Mouse (Mus musculus) midbrain, embryonic 16.5 days (tissue): ENCODE measurements around the gene Tmem240. TPM values are rescaled to one million over a fixed set of nuclear protein-coding genes. Genes with fewer than 3 reads are reported as not detected.
"Not testable (repeated sequence)": the region's sequence is repeated elsewhere in the genome, so short reads cannot be mapped to it uniquely, and the experiment has no call there.

Experiments
- ATAC-seq: fragments of 200-750 bp; cut with Nextera tagmentation; 2 replicates; pipeline ENCODE4 v1.8.0; 2017; ENCODE audit warnings: moderate TSS enrichment
- H3K27ac ChIP-seq: fragments of 300-500 bp; sonication (generic); 2 replicates; pipeline ENCODE4 v1.5.1; 2014; ENCODE audit warnings: mild to moderate bottlenecking, low read length, mixed read lengths
- H3K27me3 ChIP-seq: fragments of 300-500 bp; sonication (generic); 2 replicates; pipeline ENCODE4 v1.6.1; 2014; ENCODE audit warnings: low read depth, low read length, mixed read lengths; ENCODE audit not compliant: control insufficient read depth, insufficient read depth
- H3K36me3 ChIP-seq: fragments of 300-500 bp; sonication (generic); 2 replicates; pipeline ENCODE4 v1.6.1; 2014; ENCODE audit warnings: mild to moderate bottlenecking, low read length, moderate library complexity, mixed read lengths; ENCODE audit not compliant: control insufficient read depth, insufficient read depth
- H3K4me1 ChIP-seq: fragments of 300-500 bp; sonication (generic); 2 replicates; pipeline ENCODE4 v1.6.1; 2014; ENCODE audit warnings: mild to moderate bottlenecking, low read length, mixed read lengths; ENCODE audit not compliant: control insufficient read depth, insufficient read depth
- H3K4me2 ChIP-seq: fragments of 300-500 bp; sonication (generic); 2 replicates; pipeline ENCODE4 v1.6.1; 2014; ENCODE audit warnings: mild to moderate bottlenecking, low read length, mixed read lengths
- H3K4me3 ChIP-seq: fragments of 300-500 bp; sonication (generic); 2 replicates; pipeline ENCODE4 v1.5.1; 2014; ENCODE audit warnings: low read depth, mild to moderate bottlenecking, low read length, moderate library complexity, mixed read lengths
- H3K9ac ChIP-seq: fragments of 300-500 bp; sonication (generic); 2 replicates; pipeline ENCODE4 v1.6.1; 2014; ENCODE audit warnings: low read depth, low read length, mixed read lengths
- H3K9me3 ChIP-seq: fragments of 300-500 bp; sonication (generic); replicated peaks from 2 replicates; pipeline ENCODE4 v1.6.1; 2014; ENCODE audit warnings: mild to moderate bottlenecking, low read length, mixed read lengths; ENCODE audit not compliant: control insufficient read depth, poor library complexity, severe bottlenecking
- WGBS: fragments of 180-500 bp; shearing (Covaris S2); extraction: QIAGEN DNeasy Blood & Tissue Kit; methylation state at CpG from one replicate; pipeline ENCODE4 v1.1.7; 2014; 5-methylcytosine and 5-hydroxymethylcytosine counted together
- polyA plus RNA-seq: library from polyadenylated mRNA; unstranded; fragments of >200 nt; fragmentation: Nextera tagmentation; extraction: Ambion mirVana; gene quantifications from 2 replicates; pipeline ENCODE4 v1.2.1, GENCODE M21; 2015

Tmem240 gene
- 22.0 and 25.3 TPM in 2 replicates for polyA plus RNA-seq

DNA sequence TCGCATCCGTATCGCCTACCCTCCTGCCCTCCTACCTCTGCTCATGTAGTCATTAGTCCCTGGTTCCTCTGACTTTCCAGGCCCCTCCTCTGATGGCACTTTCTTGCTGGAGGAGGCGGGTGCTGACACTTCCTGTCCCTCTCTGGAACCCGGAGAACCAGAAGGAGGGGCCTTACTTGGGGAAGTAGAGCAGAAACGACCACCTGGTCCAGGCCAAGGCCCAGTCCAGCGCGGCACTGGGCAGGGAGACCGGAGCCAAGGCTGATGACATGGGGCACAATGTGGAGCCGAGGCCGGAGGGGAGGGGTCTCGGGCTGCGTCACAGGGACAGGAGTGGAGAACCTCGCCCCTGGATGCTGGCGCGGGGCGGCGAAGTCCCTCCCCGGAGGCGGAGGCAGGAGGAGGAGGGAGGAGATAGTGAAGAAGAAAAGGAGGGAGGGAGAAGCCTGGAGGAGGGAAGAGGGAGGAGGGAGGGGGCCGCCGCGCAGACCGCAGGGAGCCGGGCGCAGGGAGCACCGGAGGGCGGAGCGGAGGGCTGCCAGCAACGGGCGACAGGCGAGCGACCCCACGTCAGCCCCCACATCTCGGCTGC, at the start of gene Tmem240:
Tmem240 (plus strand) TSS at position 451 of the 592 bp plus-strand sequence.
- Histone ChIP-seq H3K27ac (peak within 1 kb of the TSS; percentile 96), H3K36me3 (peaks cover 2% of the 10 kb centered on the region), H3K4me3 (peak within 1 kb of the TSS; percentile 88), H3K4me2 (peak within 1 kb of the TSS; percentile 91), H3K4me1 (peaks cover 26% of the 10 kb centered on the region), H3K27me3 (no peaks in the 10 kb centered on the region), H3K9ac (peak within 1 kb of the TSS; percentile 96), H3K9me3 (no peaks in the 10 kb centered on the region)
- peak; percentile 90 for ATAC-seq
- under 1% methylated on average over 22 of the region's 35 CpGs for WGBS

DNA sequence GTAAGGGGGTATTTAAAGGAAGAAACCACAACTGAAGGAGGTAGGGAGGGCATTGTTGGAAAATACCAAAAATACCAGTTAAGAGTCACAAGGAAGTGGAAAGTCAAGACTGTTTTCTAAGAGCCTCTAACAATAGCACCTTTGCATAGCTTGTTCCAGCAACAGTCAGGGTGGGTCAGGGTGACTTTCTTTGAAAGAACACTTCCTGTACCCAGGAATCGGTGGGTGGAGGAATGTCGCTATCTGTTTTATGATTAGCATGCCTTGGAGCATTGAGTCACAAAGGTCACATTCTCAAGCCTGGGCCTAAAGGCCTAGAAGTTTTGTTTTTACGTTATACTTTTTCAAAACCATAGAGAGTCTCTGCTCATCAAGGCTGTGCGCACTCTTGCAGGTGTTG, 46.8 kb upstream of the Tmem240 start:
- H3K27ac ChIP-seq, ATAC-seq, H3K4me1 ChIP-seq, H3K4me2 ChIP-seq, H3K4me3 ChIP-seq, H3K36me3 ChIP-seq, H3K9me3 ChIP-seq, H3K27me3 ChIP-seq, H3K9ac ChIP-seq: not testable (repeated sequence)
- 87% methylated on average over 4 of the region's 4 CpGs for WGBS

DNA sequence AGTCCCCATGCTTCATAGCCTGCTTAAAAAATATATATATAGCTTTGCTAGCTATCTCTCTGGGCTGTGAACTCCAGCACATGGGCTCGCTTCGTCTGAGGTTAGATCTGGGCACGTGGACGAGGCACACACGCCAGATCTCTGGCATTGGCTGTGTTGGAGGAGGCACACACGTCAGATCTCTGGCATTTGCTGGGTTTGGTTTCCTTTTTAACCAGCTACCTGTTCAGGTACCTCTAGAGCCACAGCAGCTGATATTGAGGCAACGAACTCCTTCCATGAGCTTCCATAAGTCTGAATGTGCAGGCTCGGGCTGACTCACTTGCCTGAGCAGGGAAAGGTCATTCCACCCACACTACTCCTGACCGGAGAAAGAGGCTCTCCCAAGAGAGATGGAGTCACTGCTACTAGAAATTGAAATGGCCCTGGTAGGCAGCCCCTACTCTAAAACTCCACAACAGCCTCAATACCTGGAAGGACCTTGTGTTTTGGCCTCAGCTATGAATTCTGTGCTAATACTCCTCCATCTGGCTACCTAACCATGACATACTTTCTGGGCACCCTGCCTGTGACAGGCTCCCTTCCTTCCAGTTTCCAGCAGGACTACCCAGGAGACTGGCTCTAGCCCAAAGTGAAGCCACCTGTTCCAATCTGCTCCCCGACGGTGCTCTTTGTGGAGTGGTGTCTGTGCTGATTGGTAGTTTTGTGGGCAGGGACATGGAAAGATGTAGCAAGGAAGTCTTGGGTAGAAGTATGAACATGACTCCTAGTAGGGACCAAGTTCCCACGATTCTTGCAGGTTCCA, 43.8 kb upstream of the Tmem240 start:
- H3K4me2 ChIP-seq, result no peak overlapping the region
- H3K36me3 ChIP-seq, result no peaks in the 10 kb centered on the region
- no peak overlapping the region for H3K4me3 ChIP-seq
- no peak for ATAC-seq
- H3K9ac ChIP-seq, result no peak overlapping the region
- H3K9me3 ChIP-seq, result no peaks in the 10 kb centered on the region
- no peak overlapping the region for H3K27ac ChIP-seq
- peaks cover 11% of the 10 kb centered on the region for H3K4me1 ChIP-seq
- WGBS, result 85% methylated on average over 12 of the region's 12 CpGs
- no peaks in the 10 kb centered on the region for H3K27me3 ChIP-seq

DNA sequence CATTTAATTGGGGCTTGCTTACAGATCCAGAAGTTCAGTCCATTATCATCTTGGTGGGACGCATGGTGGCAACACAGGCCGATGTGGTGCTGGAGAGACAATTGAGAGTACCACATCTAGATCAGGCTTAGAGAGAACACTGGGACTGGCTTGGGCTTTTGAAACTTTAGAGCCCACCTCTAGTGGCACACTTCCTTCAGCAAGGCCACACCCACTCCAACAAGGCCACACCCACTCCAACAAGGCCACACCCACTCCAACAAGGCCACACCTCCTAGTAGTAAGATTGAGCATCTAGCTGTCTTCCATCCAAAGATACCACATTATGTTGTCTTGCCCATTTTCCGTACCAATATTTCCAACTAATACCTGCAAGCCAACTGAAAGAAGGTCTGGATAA, 42.2 kb upstream of the Tmem240 start:
- Histone ChIP-seq H3K4me3 (no peak overlapping the region), H3K36me3 (no peaks in the 10 kb centered on the region), H3K9ac (no peak overlapping the region), H3K27ac (no peak overlapping the region), H3K27me3 (no peaks in the 10 kb centered on the region), H3K4me1 (peaks cover 22% of the 10 kb centered on the region), H3K4me2 (no peak overlapping the region), H3K9me3 (no peaks in the 10 kb centered on the region)
- over 99% methylated on average over 3 of the region's 3 CpGs for WGBS
- ATAC-seq, result no peak

DNA sequence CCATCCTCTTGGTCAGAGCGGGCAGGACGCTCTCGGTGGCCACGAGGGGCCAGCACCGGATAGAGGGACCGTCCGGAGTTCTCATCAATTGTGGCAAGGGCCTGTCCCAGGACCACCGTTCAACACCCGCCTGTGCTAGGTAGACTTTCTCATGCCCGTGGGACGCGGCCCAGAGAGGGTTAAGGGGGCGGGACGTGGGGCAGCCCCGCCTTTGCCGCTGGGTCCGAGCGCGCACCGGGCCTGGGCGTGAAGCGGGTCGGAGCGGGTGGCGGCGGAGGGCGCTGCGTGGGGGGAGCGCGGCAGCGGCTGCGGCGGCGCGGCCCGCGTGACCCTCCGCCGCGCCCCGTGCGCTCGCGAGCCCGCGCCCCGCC, 40.5 kb upstream of the Tmem240 start, which contains the start of gene Fndc10:
Fndc10 (plus strand) TSS at position 232 of the 371 bp plus-strand sequence.
- Histone ChIP-seq H3K4me3 (peak within 1 kb of the TSS; percentile 71), H3K27ac (peak within 1 kb of the TSS; percentile 98), H3K4me2 (peak within 1 kb of the TSS; percentile 74), H3K4me1 (peaks cover 22% of the 10 kb centered on the region), H3K9me3 (no peaks in the 10 kb centered on the region), H3K9ac (peak within 1 kb of the TSS; percentile 82), H3K27me3 (no peaks in the 10 kb centered on the region), H3K36me3 (no peaks in the 10 kb centered on the region)
- under 1% methylated on average over 23 of the region's 47 CpGs for WGBS
- ATAC-seq, result peak; percentile 92

DNA sequence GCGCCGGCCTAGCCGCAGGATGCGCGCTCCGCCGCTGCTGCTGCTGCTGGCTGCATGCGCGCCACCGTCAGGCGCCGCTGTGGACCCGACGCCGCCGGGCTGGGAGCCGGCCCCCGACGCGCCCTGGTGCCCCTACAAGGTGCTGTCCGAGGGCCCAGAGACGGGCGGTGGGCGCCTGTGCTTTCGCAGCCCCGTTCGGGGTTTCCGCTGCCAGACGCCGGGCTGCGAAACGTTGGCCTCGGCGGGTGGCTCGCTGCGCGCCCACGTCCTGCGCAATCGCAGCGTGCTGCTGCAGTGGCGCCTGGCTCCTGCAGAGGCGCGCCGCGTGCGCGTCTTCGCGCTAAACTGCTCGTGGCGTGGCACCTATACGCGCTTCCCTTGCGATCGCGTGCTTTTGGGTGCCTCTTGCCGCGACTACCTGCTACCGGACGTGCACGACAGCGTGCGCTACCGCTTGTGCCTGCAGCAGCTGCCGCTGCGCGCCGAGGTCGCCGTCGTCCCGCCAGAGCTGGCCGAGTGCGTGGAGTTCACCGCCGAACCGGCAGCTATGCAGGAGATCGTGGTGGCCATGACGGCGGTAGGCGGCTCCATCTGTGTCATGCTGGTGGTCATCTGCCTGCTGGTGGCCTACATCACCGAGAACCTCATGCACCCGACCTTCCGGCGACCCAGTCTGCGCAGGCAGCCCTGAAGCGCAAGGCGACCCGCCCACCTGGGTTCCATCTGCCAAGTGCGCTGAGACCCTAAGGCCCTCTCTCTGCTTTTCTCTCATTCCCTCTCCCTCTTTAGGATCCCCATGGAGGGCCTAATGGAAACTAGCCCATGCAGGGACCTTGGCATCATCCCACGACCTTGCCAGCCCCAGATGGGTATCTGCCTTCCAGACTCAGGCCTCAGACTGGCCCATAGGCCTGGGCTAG, 39.9 kb upstream of the Tmem240 start:
- peaks cover 22% of the 10 kb centered on the region for H3K4me1 ChIP-seq
- 1% methylated on average over 89 of the region's 92 CpGs for WGBS
- peak overlapping the region; percentile 74 for H3K4me2 ChIP-seq
- H3K4me3 ChIP-seq, result peak overlapping the region; percentile 71
- ATAC-seq, result peak; percentile 89
- H3K27ac ChIP-seq, result peak overlapping the region; percentile 98
- no peaks in the 10 kb centered on the region for H3K36me3 ChIP-seq
- peak overlapping the region; percentile 82 for H3K9ac ChIP-seq
- no peaks in the 10 kb centered on the region for H3K27me3 ChIP-seq
- H3K9me3 ChIP-seq, result no peaks in the 10 kb centered on the region

DNA sequence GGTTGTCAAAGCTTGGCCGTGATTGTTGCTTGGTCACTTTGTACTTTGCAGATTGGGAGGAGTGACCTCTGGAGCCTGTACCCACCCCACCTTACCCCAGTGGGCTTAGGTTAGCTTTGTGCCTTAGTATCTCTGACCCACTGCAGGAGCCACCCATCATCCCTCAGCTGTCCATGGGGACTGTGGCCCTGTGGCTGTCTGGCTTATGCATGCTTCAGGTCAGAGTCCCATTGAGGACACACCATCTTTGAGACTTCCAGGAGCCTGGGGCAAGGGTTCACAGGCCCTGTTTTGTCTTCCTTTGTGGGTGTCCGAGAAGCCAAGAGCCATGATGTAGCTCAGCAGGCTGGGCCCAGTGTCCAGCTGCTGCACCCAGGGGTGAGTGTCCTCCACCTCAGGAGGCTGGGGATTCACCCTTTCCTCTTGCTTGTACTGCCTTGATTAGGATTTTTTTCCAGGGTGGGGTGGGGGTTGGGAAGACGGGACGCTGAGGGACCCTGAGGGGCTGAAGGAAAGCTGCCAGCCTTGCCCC, 39.0 kb upstream of the Tmem240 start:
- no peaks in the 10 kb centered on the region for H3K36me3 ChIP-seq
- no peak for ATAC-seq
- H3K27ac ChIP-seq, result no peak overlapping the region
- peaks cover 22% of the 10 kb centered on the region for H3K4me1 ChIP-seq
- H3K4me3 ChIP-seq, result peak overlapping the region; percentile 71
- H3K9me3 ChIP-seq, result no peaks in the 10 kb centered on the region
- H3K4me2 ChIP-seq, result peak overlapping the region; percentile 74
- H3K27me3 ChIP-seq, result no peaks in the 10 kb centered on the region
- H3K9ac ChIP-seq, result peak overlapping the region; percentile 82
- 80% methylated on average over 4 of the region's 4 CpGs for WGBS

DNA sequence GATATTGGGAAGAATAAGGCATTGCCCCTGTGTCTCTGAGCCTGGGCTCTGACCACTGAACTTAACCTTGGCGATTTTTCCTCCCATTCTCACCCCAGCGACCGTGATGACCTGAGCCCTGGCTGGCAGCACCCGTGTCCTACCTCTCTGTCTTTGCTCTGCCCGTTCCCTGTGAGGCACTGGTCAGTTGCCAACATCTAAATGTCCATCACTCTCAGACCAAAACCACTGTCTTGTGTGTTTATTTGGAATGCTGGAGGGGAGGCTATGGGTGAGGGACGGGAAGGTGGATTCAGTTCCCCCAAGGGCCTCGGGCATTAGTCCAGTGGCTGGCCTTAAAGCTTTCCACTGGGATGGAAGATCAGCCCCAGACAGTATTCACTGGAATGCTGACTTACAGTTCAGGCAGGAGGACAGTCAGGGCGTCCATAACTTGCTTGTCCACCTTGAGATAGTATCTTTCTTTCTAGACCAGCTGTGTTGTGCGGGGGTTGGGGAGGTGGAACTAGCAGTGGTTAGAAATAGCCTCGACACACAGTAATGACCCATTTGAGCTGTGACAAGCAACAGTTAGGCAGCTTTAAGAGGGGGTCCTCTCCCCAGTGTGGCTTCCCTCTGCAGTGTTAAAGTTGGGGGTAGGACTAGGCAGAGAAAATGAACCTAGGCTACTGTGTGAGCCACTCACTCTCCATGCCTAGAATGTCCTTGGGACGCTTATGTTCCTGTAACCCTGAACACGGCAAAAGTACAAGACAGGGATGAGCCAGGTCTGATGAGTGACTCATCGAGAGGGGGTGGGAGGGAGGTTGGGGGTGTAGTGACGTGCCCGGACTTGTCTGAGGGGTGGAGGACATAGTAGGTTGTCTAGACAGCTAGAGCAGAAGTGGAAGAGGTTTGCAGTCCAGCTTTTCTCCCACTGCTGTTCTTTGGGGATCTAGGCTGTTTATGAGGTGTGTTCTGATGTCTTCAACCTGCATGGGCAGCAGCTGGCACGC, 38.0 kb upstream of the Tmem240 start:
- Histone ChIP-seq H3K4me1 (peaks cover 22% of the 10 kb centered on the region), H3K9ac (peak overlapping the region; percentile 82), H3K27ac (no peak overlapping the region), H3K36me3 (no peaks in the 10 kb centered on the region), H3K9me3 (no peaks in the 10 kb centered on the region), H3K4me3 (peak overlapping the region; percentile 71), H3K27me3 (no peaks in the 10 kb centered on the region), H3K4me2 (peak overlapping the region; percentile 74)
- ATAC-seq, result no peak
- WGBS, result 74% methylated on average over 16 of the region's 16 CpGs
